Mouse (Mus musculus) kidney, adult 18-20 months (tissue): Measurements from ENCODE around the gene Mks1.
A peak's percentile ranks its signal among the peaks of the same experiment; 100 is the strongest.

ENCODE experiments used
- DNase-seq: peaks from one replicate; pipeline ENCODE4 v3.0.0; 2021

Gene Mks1

GRCm38 (mm10) chr11:87852690-87853596 is at the start of gene Mks1:
TSS of gene Mks1 (plus strand) at chr11:87853215.
- DNase-seq: peak; percentile 90

GRCm38 (mm10) chr11:87805448-87805847 is 47.6 kb upstream of the Mks1 start:
- DNase-seq: peak; percentile 20

GRCm38 (mm10) chr11:87807433-87807832 is 45.6 kb upstream of the Mks1 start:
- DNase-seq: no peak

- DNase-seq: no peak
These were observed 44.8 kb upstream of the Mks1 start for GRCm38 (mm10) chr11:87808236-87808635.

DNA sequence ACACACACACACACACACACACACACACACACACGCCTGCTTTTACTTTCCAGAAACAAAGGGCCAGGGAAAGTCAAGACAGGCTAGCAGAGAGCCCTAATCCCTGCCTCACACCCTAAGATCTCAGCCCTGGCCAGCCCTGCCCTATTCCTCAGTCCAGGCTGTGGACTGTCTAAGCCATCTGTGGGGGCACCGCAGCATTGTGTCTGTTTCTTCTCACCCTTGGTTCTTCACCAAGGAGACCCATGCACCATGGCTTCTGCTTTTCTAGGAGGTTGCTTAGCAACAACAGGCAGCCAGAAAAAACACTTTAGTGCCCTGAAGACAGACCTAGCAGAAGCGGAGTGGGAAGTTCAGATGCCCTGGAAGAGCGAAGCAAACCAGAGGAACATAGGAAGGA is 41.6 kb upstream of the Mks1 start:
- DNase-seq: no peak

DNA sequence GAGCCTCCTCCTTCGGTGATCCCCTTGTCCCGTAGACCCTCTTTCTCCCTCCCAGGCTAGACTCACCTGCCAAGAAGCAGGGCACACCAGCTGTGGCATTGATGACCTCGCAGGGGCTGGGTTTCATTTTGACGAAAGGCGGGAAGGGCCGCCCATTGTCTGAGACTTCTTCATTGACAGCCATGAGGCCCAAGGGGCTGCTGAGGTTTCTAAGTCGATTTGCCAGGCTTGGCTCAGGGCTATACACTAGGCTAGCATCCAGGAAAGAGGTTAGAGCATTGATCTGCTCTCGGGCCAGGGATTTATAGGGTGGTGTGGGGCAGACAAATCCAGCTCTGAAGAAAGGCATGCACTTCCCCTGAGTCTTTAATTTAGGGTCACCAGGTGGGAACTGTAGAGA is 38.2 kb upstream of the Mks1 start:
- no peak for DNase-seq

DNA sequence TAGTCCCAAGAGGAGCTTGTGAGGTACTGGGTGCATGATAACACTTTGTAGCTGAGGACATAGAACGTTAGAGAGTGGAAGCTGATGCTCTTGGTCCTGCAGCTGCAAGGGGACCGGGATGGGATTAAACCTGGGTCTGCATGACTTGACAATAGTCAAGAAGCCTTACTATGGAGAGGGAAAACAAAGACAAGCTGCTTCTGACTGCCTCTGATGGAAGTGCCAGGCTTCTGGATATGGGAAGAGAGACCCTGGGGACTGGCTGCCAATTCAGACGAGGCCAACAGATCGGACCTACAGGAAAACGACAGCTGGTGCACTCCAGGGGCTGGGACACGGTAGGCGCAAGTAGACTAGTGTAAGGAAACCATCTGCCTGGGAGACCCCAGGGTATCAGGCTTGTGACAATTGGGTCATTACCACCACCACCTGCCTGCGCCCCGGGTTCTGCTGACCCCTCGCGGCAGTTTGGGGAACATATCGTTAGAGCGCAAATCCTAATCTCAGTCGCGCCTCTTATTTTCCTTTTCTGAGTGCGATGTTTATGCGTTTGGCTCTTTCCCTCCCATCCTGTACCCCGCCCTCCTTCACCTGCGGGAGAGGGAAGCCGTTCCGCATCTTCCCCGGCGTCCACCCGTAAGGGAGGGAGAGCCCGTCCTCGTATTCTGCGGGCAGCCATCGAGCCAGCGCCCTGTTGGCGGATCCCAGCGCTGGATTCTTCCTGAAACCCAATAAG is 36.1 kb upstream of the Mks1 start:
- peak; percentile 43 for DNase-seq

DNA sequence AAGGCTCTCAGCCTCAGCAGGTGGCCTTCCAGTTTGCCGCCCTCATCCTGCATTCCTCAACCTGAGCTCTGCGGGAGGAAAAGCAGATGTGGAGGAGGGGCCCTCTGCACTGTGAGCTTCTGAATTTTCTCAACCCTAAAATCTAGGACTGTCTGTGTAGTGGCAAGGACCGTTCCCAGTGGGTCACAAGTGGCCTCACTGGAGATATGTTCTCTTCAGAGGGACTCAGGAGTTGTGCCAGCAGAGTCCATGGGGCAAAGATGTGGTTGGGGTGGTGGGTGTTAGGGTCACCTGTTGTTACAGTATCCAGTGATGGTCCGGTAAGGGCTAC is 35.6 kb upstream of the Mks1 start:
- no peak for DNase-seq

GRCm38 (mm10) chr11:87821502-87821901 is 31.5 kb upstream of the Mks1 start:
- no peak for DNase-seq

DNA sequence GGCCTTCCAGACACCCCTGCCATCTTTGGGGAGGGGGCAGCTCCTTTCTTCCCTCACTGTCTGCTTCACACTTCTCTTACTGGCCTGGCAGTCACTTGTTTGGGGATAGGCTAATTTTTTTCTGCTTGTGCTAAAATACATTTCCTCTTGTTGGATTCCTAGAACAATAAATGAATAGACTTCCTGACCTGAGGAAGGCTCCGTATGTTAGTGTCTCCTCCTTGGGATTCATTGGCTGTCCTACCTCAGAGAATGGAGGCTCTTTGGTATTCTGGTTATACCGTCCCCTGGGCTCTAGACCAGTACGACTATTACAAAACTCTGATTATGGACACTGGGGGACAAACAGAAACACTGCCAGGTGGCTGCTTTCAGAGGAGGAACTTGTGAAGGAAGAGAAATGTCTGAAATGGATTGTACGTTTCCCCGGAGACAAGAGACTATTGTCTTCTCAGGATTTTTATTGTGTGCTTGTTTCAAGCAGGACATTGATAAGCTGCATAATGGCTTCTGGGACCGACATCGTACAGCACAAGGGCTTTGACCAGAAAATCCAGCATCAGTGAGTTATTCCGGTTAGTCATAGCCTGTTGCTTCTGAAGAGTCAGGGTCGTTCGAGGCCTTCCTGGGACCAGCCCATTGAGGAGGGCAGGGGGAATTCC is 24.6 kb upstream of the Mks1 start, which contains the start of gene Lpo:
Gene Lpo, minus strand, starts transcription at position 51 of the 662 bp plus-strand sequence.
- no peak for DNase-seq

GRCm38 (mm10) chr11:87840676-87841075 is 12.3 kb upstream of the Mks1 start:
- no peak for DNase-seq

DNA sequence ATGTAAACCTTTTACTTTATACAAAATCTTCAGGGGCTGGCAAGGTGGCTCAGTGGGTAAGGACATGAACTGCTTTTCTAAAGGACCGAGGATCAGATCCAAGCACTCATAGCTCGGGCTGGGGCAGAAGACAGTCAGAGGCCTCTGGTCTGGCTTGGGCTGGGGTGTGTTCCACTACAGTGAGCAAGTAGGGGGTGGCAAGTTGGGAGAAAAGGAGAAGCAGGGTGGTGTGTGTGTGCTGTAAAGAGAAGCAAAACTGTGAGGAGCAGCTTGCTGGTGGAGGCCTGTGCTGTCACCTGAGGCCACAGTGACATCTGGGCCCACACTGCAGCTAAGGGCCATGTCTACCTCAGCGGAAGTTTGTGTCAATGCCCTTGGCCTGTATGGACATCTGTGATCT is 11.6 kb upstream of the Mks1 start:
- DNase-seq: no peak

DNA sequence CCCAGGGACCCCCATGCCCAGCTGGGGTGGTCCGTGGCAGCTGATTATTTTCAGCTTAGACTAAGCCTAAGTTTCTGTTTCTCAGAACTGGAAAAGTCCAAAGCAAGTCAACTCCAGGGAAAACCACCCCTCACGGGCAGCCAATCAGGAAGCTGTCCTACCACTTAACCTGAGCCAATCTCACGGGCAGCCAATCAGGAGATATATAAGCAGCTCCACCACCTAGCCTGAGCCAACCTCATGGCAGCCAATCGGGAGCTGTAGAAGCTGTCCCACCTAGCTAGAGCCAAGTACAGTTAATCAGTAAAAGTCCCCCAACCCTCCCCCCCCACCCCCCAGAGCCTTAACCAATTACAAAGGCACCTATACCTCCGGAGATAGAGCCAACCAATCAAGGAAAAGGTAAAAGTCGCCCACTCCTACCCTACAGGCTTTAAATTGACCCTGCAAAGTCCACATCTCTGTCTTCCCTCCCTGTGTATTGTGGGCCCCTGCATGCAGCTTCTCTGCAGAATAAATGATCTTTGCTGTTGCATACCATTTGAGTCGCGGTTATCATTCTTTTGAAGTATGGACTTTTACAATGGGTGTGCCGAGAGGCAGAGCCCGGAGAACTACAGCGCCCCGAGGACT is 5.9 kb upstream of the Mks1 start:
- DNase-seq: no peak

DNA sequence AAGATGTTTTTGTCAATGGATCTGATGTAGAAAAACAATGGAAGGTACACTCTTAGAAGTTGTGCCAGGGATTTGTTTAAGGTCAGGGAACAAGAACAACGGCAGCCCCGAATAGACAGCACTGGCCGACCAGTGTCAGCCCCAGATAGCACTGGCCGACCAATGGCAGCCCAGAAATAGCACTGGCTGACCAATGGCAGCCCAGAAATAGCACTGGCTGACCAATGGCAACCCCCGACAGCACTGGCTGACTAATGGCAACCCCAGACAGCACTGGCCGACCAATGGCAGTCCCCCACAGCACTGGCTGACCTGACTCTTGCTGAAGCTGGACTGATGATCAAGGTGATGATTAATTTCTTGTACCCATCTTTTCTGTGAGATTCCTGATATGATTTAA is 5.1 kb upstream of the Mks1 start:
- DNase-seq: no peak

GRCm38 (mm10) chr11:87853597-87853954 is 561 bp downstream of the Mks1 start:
- DNase-seq: no peak

DNA sequence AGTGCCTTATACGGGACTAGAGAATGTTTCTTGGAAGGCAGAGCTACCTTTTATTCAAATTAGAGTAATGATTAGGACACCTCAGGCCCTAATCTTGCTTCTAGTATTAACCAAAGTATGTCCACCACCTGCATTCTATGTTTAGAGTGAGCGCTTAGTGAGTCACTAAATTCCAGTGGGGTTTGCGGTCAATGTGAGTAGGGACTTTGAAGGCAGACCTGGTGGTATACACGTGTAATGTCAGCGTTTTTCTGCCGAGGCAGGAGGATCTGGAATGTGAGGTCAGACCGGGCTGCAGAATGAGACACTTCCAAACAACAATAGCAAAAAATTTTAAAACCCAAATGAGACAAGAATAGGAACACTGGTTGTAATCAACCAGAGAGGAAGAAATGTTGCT is 1.5 kb downstream of the Mks1 start:
- DNase-seq: no peak

DNA sequence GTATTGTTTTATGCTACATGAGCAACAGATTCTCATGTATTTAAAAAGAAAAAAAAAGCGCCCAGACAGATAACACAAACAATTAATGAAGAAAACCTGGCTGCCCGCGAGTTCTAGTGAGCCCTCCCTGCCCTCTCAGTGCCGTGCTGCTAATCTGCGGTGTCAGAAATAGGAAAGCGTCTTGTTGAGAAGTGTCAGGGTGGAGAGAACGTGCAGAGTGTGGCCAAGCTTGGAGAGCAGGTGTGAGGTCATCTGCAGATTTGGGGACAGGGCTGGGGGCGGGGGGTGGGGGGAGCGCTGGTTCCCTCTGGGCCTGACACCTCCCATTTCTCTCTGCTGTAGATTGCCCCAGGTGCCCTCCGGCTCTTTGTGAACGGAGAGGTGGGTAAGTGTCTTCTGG is 6.3 kb downstream of the Mks1 start:
- DNase-seq: no peak

- no peak for DNase-seq
These were observed 7.4 kb downstream of the Mks1 start for GRCm38 (mm10) chr11:87860426-87860825.

DNA sequence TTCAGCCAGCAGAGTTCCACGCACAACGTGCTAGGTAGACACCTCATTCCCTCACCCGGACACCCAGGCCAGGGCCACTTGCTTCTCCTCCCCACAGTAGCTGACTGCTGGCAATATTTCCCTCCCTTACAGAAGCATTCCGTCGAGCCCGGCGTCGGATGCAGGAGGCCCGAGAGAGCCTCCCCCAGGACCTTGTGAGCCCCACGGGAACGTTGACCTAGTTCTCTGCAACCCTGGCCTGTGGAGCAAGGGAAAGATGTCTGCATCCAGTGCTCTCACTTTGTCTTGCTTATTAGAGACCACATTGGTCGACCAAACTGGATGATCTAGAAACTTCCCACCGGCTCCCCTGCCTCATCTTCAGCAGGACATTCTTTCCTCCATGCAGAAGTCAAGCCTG is 9.8 kb downstream of the Mks1 start:
- no peak for DNase-seq

DNA sequence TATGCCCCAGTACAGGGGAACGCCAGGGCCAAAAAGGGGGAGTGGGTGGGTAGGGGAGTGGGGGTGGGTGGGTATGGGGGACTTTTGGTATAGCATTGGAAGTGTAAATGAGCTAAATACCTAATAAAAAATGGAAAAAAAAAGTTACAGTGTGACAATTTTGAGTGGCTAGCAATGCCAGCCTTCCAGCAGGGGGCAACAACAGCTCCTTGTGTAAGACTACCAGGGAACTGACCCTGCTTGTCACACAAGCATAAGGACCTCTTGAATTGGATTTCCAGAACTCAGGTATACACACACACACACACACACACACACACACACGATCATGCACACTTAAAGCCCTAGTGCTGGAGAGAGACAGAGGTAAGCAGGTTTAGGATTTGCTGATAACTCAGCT is 13.9 kb downstream of the Mks1 start:
- DNase-seq: peak; percentile 14

DNA sequence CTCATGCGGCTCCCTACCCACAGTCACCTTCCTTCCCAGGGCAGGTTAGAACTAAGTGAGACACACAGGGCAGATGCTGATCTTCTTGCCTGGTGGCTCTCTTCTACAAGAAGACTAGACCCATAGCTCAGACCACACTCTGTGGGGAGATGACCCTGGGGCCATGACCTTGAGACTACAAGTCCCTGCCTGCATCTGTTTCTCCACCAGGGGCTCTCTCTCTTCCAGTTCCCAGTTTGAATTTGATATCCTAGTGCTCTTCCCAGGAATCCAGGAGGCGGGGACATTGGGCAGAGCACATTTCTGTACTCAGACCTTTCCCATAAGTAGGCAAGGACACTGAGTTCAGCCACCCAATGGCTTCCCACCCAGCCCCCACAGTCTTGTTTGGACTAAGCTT is 17.1 kb downstream of the Mks1 start:
- DNase-seq: no peak

DNA sequence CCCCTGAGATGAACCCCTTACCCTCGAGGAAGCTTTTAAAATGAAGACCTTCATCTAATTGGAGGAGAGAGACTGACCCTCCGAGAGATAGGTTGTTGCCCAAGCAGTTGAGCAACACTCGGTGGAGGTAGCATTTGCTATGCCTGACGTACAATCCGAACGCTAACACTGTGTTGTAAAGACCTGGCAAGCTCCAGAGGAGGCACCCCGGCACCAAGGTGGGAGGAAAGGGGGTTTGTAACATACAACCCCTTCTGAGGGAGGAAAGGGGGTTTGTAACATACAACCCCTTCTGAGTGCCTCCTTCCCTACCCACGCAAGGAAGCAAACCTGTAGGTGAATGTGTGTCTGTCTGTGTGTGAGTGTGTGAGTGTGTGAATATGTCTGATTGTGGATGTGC is 18.8 kb downstream of the Mks1 start:
- no peak for DNase-seq

DNA sequence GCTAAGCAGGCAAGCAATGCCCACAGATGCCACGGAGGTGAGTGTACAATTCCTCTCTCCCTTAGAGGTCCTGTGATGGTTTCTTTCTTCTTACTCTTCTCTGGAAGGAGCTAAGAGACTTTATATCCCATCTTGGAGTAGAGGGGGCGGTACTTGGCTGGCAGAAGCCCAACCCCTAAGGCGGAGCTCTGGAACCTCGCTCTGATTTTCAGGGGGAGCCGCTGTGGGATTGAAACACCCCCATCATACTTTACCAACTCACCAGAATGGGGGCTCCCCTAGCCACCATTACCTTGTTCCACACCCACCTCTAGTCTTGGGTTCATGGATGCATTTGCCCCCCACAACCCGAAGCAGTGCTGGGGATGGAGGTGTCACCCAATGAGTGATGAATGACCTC is 22.4 kb downstream of the Mks1 start, which contains the start of gene Epx:
Gene Epx, minus strand, starts transcription at position 101 of the 400 bp plus-strand sequence.
- no peak for DNase-seq
